Mouse (Mus musculus): ENCODE measurements around the gene Sh3gl1.

- TF ChIP-seq CTCF (IDR thresholded peaks at IDR 0.05; ENCODE audit: control insufficient read depth, insufficient read depth, low read length) = 0 out of 2 replicates have a peak, but pooled peaks have one; percentile 18
- no peak for TF ChIP-seq POLR2A (IDR thresholded peaks at IDR 0.05; ENCODE audit: borderline replicate concordance, control insufficient read depth, low read depth, low read length)
These were observed 5.5 kb downstream of the Sh3gl1 start for GRCm38 (mm10) chr17:56030919-56031318.

Measured in bone marrow, adult 2 months (tissue).